Mouse (Mus musculus) layer of hippocampus, adult 9-11 months (tissue): ENCODE measurements around the gene H2-Ob.

Experiments
- DNase-seq: peaks from one replicate; pipeline ENCODE4 v3.0.0; 2022

H2-Ob gene

GRCm38 (mm10) chr17:34208421-34208820, 30.3 kb upstream of the H2-Ob start:
- DNase-seq = no peak

DNA sequence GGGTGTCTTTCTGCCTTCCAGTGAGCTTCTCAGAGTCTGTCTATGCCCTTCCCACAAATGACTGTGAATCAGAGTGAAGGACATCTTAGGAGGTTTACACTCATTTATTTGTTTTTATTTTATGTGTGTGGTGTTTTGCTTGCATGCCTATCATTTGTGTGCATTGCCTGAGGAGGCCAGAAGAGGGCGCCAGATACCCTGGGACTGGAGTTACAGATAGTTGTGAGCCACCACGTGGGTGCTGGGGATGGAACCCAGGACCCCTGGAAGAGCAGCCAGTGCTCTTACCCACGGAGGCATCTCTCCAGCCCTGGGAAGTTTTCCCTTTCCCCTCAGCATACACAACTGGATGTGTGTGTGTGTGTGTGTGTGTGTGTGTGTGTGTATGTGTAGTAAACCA, 29.0 kb upstream of the H2-Ob start:
- peak; percentile 1 for DNase-seq

GRCm38 (mm10) chr17:34210599-34210998, 28.1 kb upstream of the H2-Ob start:
- DNase-seq = peak; percentile 0

DNA sequence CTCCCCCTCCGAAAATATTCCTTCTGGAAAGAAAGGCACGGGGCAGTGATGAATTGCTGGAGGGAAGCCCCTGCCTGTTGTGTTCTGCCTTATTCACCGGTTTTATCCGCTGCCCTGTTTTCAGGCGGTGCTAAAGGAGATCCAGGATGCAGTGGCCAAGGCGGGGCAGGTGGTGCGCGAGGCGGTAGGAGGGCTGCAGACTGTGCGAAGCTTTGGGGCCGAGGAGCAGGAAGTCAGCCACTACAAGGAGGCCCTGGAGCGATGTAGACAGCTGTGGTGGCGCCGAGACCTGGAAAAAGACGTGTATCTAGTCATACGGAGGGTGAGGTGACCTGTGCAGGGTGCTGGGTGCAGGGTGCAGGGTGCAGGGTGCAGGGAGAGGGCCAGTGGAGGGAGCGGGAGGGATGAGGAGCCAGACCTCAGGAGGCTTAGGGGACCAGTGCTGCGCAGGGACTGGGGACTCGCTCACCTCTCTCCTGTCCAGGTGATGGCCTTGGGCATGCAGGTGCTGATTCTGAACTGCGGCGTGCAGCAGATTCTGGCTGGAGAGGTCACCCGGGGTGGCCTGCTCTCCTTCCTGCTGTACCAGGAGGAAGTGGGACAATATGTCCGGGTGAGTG, 26.8 kb upstream of the H2-Ob start:
- DNase-seq = no peak

DNA sequence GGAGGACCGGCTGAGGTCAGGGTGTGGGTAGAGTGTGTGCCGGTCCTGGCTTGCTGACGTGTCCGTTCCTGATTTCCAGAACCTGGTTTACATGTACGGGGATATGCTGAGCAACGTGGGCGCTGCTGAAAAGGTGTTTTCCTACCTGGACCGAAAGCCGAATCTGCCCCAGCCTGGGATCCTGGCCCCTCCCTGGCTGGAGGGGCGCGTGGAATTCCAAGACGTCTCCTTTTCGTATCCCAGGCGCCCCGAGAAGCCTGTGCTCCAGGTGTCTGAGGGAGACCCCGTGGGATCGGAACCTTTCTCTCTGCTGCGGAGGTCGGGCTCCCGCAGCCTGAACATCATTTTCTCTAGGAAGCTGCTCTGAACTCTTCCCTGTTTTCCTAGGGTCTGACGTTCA, 24.8 kb upstream of the H2-Ob start:
- DNase-seq = no peak

DNA sequence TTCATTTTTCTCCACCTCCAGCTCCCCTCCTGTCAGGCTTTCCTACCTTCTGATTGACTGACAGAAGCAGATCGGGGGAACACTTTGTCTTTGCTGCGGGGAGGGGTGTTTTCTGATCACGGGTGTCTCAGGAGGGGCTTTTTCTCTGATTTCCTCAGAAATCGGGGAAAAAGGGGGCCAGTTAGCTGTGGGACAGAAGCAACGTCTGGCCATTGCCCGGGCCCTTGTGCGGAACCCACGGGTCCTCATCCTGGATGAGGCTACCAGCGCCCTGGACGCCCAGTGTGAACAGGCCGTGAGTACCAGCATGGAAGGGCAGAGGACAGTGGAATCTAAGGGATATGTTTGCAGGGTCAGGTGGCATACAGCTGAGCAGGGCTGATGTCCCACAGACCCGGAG, 23.5 kb upstream of the H2-Ob start:
- no peak for DNase-seq

- no peak for DNase-seq
Observed at GRCm38 (mm10) chr17:34217216-34217928, 21.3 kb upstream of the H2-Ob start.

DNA sequence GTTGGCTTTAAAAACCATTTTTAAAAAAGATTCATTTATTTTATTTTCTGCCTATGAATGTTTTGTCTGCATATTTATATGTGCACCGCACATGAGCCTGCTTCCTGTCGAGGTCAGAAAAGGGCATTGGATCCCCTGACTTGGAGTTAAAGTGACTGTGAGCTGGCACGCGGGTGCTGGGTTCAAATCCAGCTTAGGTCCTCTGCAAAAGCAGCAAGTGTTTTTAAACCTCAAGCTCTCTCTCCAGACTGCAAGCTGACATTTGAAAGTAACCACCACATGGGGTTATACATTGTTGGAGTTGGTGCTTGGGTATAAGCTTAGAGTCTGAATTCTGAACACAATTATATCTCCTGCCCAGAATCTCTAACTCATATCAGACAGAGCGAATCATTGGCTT, 20.7 kb upstream of the H2-Ob start:
- no peak for DNase-seq

- DNase-seq = peak; percentile 41
Observed at GRCm38 (mm10) chr17:34218675-34219074, 20.0 kb upstream of the H2-Ob start.

DNA sequence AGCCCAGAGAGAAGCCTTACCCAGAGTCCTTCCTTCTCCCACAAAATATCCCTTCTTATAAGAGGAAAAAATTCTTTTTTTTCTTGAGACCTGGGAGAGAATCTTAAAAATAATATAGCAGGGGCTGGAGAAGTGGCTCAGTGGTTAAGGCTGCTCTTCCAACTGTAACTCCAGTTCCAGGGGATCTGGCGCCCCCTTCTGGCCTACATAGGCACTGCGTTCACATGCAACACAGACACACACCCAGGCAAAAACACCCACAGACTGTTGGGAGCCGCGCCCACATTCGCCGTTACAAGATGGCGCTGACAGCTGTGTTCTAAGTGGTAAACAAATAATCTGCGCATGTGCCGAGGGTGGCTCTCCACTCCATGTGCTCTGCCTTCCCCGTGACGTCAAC, 19.6 kb upstream of the H2-Ob start:
- peak; percentile 3 for DNase-seq

- peak; percentile 12 for DNase-seq
Observed at GRCm38 (mm10) chr17:34219801-34220200, 18.9 kb upstream of the H2-Ob start.

DNA sequence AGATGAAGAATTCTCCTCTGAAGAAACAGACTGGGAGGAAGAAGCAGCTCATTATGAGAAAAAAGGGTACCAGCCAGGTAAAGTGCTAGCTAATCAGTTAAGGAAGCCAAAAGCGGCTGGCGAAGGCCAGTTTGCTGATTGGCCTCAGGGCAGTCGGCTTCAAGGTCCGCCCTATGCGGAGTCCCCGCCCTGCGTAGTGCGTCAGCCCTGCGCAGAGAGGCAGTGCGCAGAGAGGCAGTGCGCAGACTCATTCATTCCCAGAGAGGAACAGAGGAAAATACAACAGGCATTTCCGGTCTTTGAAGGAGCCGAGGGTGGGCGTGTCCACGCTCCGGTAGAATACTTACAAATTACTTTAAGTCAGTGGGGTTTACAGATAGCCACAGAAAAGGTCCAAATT, 18.3 kb upstream of the H2-Ob start:
- DNase-seq = peak; percentile 1

DNA sequence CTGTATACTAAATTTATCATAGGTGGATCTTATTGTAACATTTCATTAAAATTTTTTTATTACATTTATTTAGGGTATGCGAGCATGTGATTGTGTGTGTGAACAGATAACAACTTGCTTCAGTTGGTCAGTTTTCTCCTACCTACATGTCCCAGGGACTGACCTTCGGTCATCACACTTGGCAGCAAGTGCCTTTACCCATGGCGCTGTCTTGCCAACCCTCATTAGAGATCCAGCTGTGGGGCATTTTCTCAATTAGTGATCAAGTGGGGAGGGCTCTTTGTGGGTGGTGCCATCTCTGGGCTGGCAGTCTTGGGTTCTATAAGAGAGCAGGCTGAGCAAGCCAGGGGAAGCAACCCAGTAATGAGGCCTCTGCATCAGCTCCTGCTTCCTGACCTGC, 13.9 kb upstream of the H2-Ob start:
- DNase-seq = no peak

- no peak for DNase-seq
Observed at GRCm38 (mm10) chr17:34225426-34225825, 13.3 kb upstream of the H2-Ob start.

DNA sequence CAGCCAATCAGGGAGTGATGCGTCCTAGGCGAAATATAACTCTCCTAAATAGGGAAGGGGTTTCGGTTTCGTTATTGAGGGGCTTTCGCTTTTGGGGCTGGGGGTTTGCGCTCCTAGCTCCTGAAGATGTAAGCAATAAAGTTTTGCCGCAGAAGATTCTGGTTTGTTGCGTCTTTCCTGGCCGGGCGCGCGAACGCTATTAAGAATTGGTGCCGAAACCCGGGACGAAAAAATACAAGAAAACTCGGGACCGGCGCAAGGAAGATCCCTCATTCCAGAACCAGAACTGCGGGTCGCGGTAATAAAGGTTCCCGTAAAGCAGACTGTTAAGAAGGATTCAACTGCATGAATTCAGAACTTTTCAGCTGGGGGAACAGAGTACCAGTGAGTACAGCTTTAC, 12.8 kb upstream of the H2-Ob start:
- peak; percentile 2 for DNase-seq

- peak; percentile 1 for DNase-seq
Observed at GRCm38 (mm10) chr17:34230971-34231370, 7.7 kb upstream of the H2-Ob start.

GRCm38 (mm10) chr17:34232021-34232420, 6.7 kb upstream of the H2-Ob start:
- peak; percentile 1 for DNase-seq

GRCm38 (mm10) chr17:34234926-34235325, 3.8 kb upstream of the H2-Ob start:
- peak; percentile 63 for DNase-seq

- peak; percentile 1 for DNase-seq
Observed at GRCm38 (mm10) chr17:34236691-34237090, 2.0 kb upstream of the H2-Ob start.

- no peak for DNase-seq
Observed at GRCm38 (mm10) chr17:34237741-34238140, 962 bp upstream of the H2-Ob start.

DNA sequence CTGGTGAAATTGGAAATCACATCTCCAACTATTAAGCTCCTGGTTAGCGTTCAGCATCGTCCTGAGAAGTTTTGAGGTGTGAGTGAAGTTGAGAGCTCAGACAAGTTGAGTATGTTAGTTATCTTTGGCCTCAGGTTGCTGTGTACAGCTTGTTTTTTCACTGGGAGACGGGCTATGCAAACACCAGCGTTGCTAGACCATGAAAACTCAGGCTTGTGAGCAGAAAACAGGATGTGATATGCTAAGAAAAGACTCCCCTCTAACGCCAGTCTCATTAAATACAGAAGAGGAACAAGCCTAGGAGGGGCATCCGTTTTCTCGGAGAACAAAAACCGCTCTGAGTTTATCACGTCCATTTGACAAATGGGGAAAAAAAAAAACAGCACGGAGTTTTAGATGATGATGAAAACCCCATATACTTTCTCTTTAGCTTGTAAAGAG, 918 bp downstream of the H2-Ob start:
- no peak for DNase-seq

DNA sequence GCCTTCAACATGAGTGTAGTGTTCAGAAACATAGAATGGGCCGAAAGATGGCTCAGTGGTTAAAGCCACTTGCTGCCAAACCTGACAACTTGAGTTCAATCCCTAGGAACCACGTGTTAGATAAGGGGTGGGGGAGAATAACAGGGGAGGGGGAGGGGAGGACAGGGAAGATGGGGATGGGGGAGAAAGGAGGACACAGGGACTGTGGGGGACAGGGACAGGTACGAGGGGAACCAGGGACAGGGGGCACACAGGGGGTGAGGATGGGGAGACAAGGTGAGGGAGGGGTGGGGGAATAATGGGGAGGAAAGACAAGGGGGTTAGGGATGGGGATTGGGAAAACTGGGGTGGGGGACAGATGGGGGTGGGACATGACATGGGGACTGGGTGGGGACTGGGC, 1.7 kb downstream of the H2-Ob start:
- DNase-seq = no peak

DNA sequence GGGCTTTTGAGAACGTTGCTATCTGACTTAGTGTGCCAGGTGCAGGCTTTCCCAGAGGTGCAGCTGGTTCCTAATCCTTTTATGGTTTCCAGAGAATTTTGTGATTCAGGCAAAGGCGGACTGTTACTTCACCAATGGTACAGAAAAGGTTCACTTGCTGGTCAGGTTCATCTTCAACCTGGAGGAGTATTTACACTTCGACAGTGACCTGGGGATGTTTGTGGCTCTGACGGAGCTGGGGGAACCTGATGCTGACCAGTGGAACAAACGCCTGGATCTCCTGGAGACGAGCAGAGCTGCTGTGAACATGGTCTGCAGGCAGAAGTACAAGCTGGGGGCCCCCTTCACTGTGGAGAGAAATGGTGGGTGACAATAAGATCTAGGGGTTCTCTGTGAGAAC, 2.2 kb downstream of the H2-Ob start:
- no peak for DNase-seq

DNA sequence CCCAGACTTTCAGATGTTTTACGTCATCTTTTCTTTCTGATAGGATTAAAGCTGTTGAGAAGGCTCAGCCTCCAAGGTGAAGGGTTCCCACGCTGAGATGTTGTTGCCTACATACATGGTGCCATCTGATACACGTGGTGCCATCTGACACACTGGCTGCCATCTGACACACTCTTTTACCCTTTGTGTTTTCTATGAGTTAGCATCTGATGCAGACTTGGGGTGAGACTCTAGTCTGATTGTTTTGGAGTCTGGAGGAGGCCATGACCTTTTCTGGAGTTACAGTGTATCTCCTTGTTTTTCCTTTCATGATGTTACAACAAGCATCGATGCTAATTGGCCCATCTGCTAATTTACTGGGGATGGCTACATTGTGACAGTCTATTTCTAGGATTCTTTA, 6.0 kb downstream of the H2-Ob start:
- DNase-seq = no peak

GRCm38 (mm10) chr17:34247047-34247446, 8.3 kb downstream of the H2-Ob start:
- no peak for DNase-seq
